Mouse (Mus musculus) lung, postnatal 0 days (tissue): ENCODE results near the gene Dffb. TPM values are rescaled to one million over a fixed set of nuclear protein-coding genes. Genes with fewer than 3 reads are reported as not detected.

ENCODE experiments used
- ATAC-seq: fragments of 200-750 bp; cut with Nextera tagmentation; 2 replicates; pipeline ENCODE4 v1.8.0; 2017; ENCODE audit warnings: moderate library complexity
- DNase-seq: peaks from one replicate; pipeline ENCODE4 v3.0.0-alpha.2; 2016; ENCODE audit warnings: low spot score
- H3K27ac ChIP-seq: fragments of 300-500 bp; sonication (generic); 2 replicates; pipeline ENCODE4 v1.5.1; 2014; ENCODE audit warnings: antibody characterized with exemption, mild to moderate bottlenecking, low read length, mixed read lengths
- H3K27me3 ChIP-seq: fragments of 300-500 bp; sonication (generic); replicated peaks from 2 replicates; pipeline ENCODE4 v1.6.1; 2014; ENCODE audit warnings: low read length, mixed read lengths; ENCODE audit not compliant: insufficient read depth
- H3K36me3 ChIP-seq: fragments of 300-500 bp; sonication (generic); 2 replicates; pipeline ENCODE4 v1.6.1; 2014; ENCODE audit warnings: low read length, mixed read lengths; ENCODE audit not compliant: insufficient read depth
- H3K4me1 ChIP-seq: fragments of 300-500 bp; sonication (generic); 2 replicates; pipeline ENCODE4 v1.6.1; 2014; ENCODE audit warnings: antibody characterized with exemption, low read depth, low read length, mixed read lengths; ENCODE audit not compliant: insufficient read depth
- H3K4me2 ChIP-seq: fragments of 300-500 bp; sonication (generic); replicated peaks from 2 replicates; pipeline ENCODE4 v1.6.1; 2014; ENCODE audit warnings: low read depth, mild to moderate bottlenecking, low read length, moderate library complexity, mixed read lengths
- H3K4me3 ChIP-seq: fragments of 300-500 bp; sonication (generic); 2 replicates; pipeline ENCODE4 v1.5.1; 2014; ENCODE audit warnings: low read depth, low read length
- H3K9ac ChIP-seq: fragments of 300-500 bp; sonication (generic); replicated peaks from 2 replicates; pipeline ENCODE4 v1.6.1; 2014; ENCODE audit warnings: low read depth, mild to moderate bottlenecking
- H3K9me3 ChIP-seq: fragments of 300-500 bp; sonication (generic); 2 replicates; pipeline ENCODE4 v1.6.1; 2016; ENCODE audit warnings: low read length, mixed read lengths
- CTCF ChIP-seq: IDR thresholded peaks from 2 replicates; pipeline ENCODE4 v1.5.1; 2016; ENCODE audit warnings: antibody characterized with exemption, mild to moderate bottlenecking
- EP300 ChIP-seq: IDR thresholded peaks from 2 replicates; pipeline ENCODE4 v1.6.1; 2016; ENCODE audit warnings: antibody characterized with exemption, mild to moderate bottlenecking, control low read depth
- WGBS: fragments of 180-500 bp; shearing (Covaris S2); extraction: QIAGEN DNeasy Blood & Tissue Kit; methylation state at CpG from one replicate; pipeline ENCODE4 v1.1.7; 2014; 5-methylcytosine and 5-hydroxymethylcytosine counted together
- polyA plus RNA-seq: library from polyadenylated mRNA; unstranded; fragments of >200 nt; fragmentation: Nextera tagmentation; extraction: Ambion mirVana; gene quantifications from 2 replicates; pipeline ENCODE4 v1.2.1, GENCODE M21; 2015

The Dffb gene
- polyA plus RNA-seq, 1 experiment from 2014 or later = 8.1 TPM

DNA sequence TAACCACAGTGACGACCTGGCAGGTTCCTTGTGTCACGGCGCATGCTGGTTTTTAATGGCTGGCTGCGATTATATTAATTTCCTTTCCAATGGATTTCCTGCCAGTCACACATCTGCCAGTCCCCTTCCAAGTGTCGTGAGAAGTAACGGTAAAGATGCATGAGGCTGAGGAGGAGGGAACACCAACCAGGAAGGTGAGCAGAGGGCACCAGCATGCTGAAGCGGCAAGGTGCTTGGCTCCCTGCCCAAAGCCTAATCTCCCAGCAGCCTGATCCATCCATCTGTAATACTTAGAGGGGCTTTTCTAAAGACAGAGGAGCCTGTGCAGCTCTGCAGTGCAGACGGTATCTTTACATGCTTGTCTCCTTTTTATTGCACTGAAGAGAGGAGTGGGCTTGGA is 19.3 kb downstream of the Dffb start:
- WGBS = 71% methylated on average over 8 of the region's 8 CpGs
- no peaks in the 10 kb centered on the region for H3K36me3 ChIP-seq
- H3K4me3 ChIP-seq = no peak overlapping the region
- no peak for TF ChIP-seq EP300
- no peak for TF ChIP-seq CTCF
- DNase-seq (no peak), ATAC-seq (no peak)
- no peaks in the 10 kb centered on the region for H3K27me3 ChIP-seq
- no peaks in the 10 kb centered on the region for H3K9me3 ChIP-seq
- H3K27ac ChIP-seq = no peak overlapping the region
- no peak overlapping the region for H3K4me2 ChIP-seq
- peaks cover 3% of the 10 kb centered on the region; the same call in 1 of the 2 replicates for H3K4me1 ChIP-seq
- H3K9ac ChIP-seq = no peak overlapping the region

DNA sequence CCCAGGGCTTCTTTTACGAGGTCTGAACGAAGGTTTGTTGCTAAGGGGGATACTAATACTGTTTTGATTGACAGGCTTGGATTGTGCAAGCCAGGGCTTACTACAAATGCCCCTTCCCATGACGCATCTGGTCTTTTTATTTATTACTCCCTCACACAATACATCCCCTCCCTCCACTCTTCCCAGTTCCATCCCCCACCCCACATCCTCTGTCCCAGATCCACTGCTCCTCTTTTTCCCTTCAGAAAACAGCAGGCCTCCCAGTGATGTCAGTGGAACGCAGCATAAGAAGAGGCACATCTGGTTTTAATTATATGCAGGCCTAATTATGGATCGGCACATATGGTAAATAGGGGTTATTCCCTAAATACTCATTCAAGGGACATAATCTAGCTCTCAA is 23.2 kb downstream of the Dffb start:
- no peak for ATAC-seq

DNA sequence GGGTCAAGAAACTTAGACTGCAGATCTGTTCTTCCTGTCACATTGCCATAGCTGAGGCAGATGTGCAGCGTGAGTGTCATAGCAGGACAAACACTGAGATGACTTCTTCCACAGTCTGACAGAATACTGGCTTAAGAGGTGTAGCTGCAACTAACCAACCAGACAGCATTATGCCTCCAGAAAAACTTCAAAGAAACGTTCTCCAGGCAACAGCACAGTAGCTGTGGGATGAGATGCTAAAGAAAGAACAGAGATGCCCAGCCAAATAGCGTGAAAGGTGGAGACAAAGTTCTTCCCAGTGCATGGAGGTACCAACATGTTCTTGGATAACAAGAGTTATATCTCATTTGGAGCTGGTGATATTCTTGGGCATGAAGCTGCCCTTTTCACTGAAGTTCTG is 23.8 kb downstream of the Dffb start:
- TF ChIP-seq CTCF (no peak), EP300 (no peak)
- WGBS = 62% methylated on average over 3 of the region's 3 CpGs
- no peaks in the 10 kb centered on the region for H3K27me3 ChIP-seq

More for the DNA sequence above, 23.2 kb downstream of the Dffb start:
- H3K36me3 ChIP-seq = no peaks in the 10 kb centered on the region
- H3K4me1 ChIP-seq = no peaks in the 10 kb centered on the region; the same call in 1 of the 2 replicates
- DNase-seq = no peak
- H3K9ac ChIP-seq = no peak overlapping the region
- H3K4me3 ChIP-seq = no peak overlapping the region
- no peak overlapping the region for H3K27ac ChIP-seq
- H3K9me3 ChIP-seq = no peaks in the 10 kb centered on the region
- TF ChIP-seq EP300 = no peak
- TF ChIP-seq CTCF = no peak
- no peaks in the 10 kb centered on the region for H3K27me3 ChIP-seq
- 57% methylated on average over 5 of the region's 5 CpGs for WGBS
- H3K4me2 ChIP-seq = no peak overlapping the region

DNA sequence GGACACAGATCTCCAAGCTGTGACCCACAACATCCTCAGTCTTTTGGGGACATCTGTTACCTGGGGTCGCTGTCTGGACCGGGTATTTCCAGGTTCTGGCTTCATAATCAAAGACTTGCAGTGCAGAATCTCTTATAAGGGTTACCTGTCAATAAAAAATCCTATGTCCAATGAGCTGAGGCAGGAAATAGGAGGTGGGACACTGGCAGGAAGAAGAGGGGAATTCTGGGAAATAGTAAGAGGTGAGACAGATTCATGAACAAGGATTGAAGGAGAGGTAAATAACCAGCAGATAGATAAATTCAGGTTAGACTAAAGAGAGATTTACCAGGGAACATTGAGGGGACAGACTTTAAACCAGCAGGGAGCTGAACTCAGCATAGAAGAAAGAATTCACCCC is 24.6 kb downstream of the Dffb start:
- Histone ChIP-seq H3K4me3 (no peak overlapping the region), H3K27me3 (no peaks in the 10 kb centered on the region), H3K4me1 (no peaks in the 10 kb centered on the region), H3K4me2 (no peak overlapping the region), H3K36me3 (no peaks in the 10 kb centered on the region), H3K9ac (no peak overlapping the region), H3K9me3 (no peaks in the 10 kb centered on the region), H3K27ac (no peak overlapping the region)
- no peak for ATAC-seq
- no peak for TF ChIP-seq CTCF
- no peak for TF ChIP-seq EP300
- WGBS = 55% methylated on average over 2 of the region's 2 CpGs
- DNase-seq = no peak

More for the DNA sequence above, 23.8 kb downstream of the Dffb start:
- H3K9ac ChIP-seq = no peak overlapping the region
- H3K4me3 ChIP-seq = no peak overlapping the region
- H3K4me1 ChIP-seq = no peaks in the 10 kb centered on the region
- H3K9me3 ChIP-seq = no peaks in the 10 kb centered on the region
- no peak overlapping the region for H3K4me2 ChIP-seq
- no peak for DNase-seq
- no peaks in the 10 kb centered on the region for H3K36me3 ChIP-seq
- ATAC-seq = no peak
- no peak overlapping the region for H3K27ac ChIP-seq

DNA sequence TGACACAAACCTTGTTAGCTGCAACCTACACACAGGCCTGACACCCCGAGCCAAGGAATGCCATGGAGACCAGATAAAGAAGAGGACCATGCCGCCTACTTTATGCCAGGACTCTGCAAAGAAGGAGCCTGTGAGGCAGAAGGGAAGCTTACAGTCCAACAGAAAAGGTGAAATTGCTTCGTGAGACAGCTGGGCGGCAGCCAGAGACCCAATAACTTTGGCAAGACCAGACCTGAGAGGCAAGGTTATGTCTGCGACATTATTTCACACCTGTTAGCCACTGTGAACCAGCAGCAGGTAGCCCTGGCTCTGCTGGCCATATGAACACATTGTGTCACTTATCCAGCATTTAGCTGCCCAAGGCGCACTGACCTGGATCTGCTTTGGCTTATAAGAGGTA is 29.2 kb downstream of the Dffb start:
- Histone ChIP-seq H3K27me3 (no peaks in the 10 kb centered on the region), H3K4me2 (no peak overlapping the region), H3K9ac (no peak overlapping the region), H3K9me3 (no peaks in the 10 kb centered on the region), H3K27ac (no peak overlapping the region), H3K4me1 (no peaks in the 10 kb centered on the region), H3K4me3 (no peak overlapping the region), H3K36me3 (no peaks in the 10 kb centered on the region)
- 77% methylated on average over 6 of the region's 6 CpGs for WGBS
- TF ChIP-seq EP300 (no peak), CTCF (no peak)
- no peak for ATAC-seq
- DNase-seq = no peak

DNA sequence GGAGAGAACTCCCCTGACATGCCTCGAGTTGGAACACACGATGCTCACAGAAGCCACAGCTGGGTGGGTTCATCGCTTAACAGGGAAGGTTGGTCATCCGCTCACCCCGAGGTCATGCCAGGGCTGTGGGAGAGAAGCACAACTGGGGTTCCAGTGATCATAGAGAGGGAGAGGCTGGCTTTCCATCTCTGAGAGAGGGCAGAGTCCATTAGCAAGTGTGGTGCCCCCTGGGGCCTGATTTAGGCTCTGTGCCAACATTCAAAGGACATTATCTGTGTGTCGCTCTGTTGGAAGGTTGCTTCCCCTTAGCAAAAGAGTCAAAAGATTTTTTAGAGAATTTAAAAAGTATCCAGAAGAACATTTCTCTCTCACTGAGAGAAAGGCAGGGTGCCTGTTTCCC is 30.7 kb downstream of the Dffb start:
- ATAC-seq = no peak
- Histone ChIP-seq H3K4me2 (no peak overlapping the region), H3K4me1 (no peaks in the 10 kb centered on the region), H3K9me3 (no peaks in the 10 kb centered on the region), H3K27ac (no peak overlapping the region), H3K27me3 (no peaks in the 10 kb centered on the region), H3K36me3 (no peaks in the 10 kb centered on the region), H3K9ac (no peak overlapping the region), H3K4me3 (no peak overlapping the region)
- no peak for DNase-seq
- no peak for TF ChIP-seq EP300
- no peak for TF ChIP-seq CTCF
- 38% methylated on average over 6 of the region's 6 CpGs for WGBS

DNA sequence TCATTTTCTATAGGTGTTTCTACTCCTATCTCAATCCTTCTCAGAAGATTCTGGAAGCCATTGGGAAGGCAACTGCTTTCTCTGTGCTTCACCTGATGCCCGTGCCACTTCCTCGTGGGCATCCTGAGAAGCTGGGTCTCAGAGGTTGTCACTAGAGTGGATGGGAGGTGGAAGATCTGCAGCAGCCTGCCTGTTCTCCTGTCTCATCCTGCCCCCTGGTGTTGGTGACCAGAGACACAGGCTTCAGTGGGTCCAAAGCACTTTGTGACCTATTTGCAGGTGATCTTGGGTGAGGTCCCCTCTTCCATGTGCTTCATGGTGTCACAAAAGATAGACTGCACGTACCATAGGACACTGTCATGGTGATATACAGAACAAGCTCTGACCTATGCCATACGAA is 31.7 kb downstream of the Dffb start:
- 53% methylated on average over 4 of the region's 4 CpGs for WGBS
- Histone ChIP-seq H3K36me3 (no peaks in the 10 kb centered on the region), H3K4me1 (no peaks in the 10 kb centered on the region), H3K27me3 (no peaks in the 10 kb centered on the region), H3K27ac (no peak overlapping the region), H3K9ac (no peak overlapping the region), H3K4me3 (no peak overlapping the region), H3K4me2 (no peak overlapping the region), H3K9me3 (no peaks in the 10 kb centered on the region)
- no peak for DNase-seq
- no peak for ATAC-seq
- TF ChIP-seq EP300 (no peak), CTCF (peak; percentile 67)
